ENCODE assay signal across 28 mouse cellular contexts in genomic region chr5:115060977-115061376, GRCm38 (mm10). TPM values are rescaled to one million over a fixed set of nuclear protein-coding genes. Genes with fewer than 3 reads are reported as not detected.
DNase-seq lines count a peak whose midpoint lies in the region; ATAC-seq and TF ChIP-seq lines count a peak whose summit lies in the region.
"Had no signal": no experiment of that assay in that cellular context is flagged by ENCODE, and none has a peak within 500 bp of the region (broad histone marks: within the 10 kb centered on the region; RNA-seq: fewer than 3 reads in every experiment).

No protein-coding gene starts in this region.

- no peak overlapping the region for H3K9ac ChIP-seq in liver, embryonic 11.5 days (ENCODE audit: low read depth, low read length)
- no peak overlapping the region for H3K9ac ChIP-seq in liver, embryonic 13.5 days
- no peak overlapping the region for H3K9ac ChIP-seq in liver, postnatal 0 days (replicated peaks)
- H3K9ac ChIP-seq: embryonic facial prominence, embryonic 13.5 days; embryonic facial prominence, embryonic 15.5 days; forebrain, embryonic 12.5 days had no signal

- H3K36me3 ChIP-seq in liver, embryonic 11.5 days (ENCODE audit: control insufficient read depth, insufficient read depth, low read length), result peaks cover 4% of the 10 kb centered on the region; the same call in 1 of the 2 replicates
- peaks cover 31% of the 10 kb centered on the region for H3K36me3 ChIP-seq in liver, embryonic 13.5 days
- H3K36me3 ChIP-seq in liver, postnatal 0 days (replicated peaks; ENCODE audit: insufficient read depth, low read length), result peaks cover 19% of the 10 kb centered on the region
- H3K36me3 ChIP-seq: forebrain, embryonic 12.5 days had no signal

- peak overlapping the region; percentile 16; the same call in 1 of the 2 replicates for H3K27ac ChIP-seq in liver, embryonic 11.5 days (ENCODE audit: low read depth, low read length)
- H3K27ac ChIP-seq in liver, embryonic 13.5 days, result peak overlapping the region; percentile 93
- H3K27ac ChIP-seq in liver, postnatal 0 days (ENCODE audit: low read depth), result peak overlapping the region; percentile 67; the same call in 1 of the 2 replicates
- H3K27ac ChIP-seq: embryonic facial prominence, embryonic 13.5 days; embryonic facial prominence, embryonic 15.5 days; forebrain, embryonic 10.5 days; forebrain, embryonic 12.5 days had no signal

- H3K4me2 ChIP-seq in liver, embryonic 11.5 days, result no peak overlapping the region
- no peak overlapping the region for H3K4me2 ChIP-seq in liver, embryonic 13.5 days
- no peak overlapping the region for H3K4me2 ChIP-seq in liver, postnatal 0 days (ENCODE audit: low read depth, low read length)
- H3K4me2 ChIP-seq: embryonic facial prominence, embryonic 13.5 days; embryonic facial prominence, embryonic 15.5 days; forebrain, embryonic 12.5 days had no signal

- no peak for TF ChIP-seq EP300 in liver, postnatal 0 days (IDR thresholded peaks at IDR 0.05; ENCODE audit: low read depth)

- H3K9me3 ChIP-seq in liver, embryonic 11.5 days (ENCODE audit: control insufficient read depth, low read length), result no peaks in the 10 kb centered on the region
- no peaks in the 10 kb centered on the region for H3K9me3 ChIP-seq in liver, embryonic 13.5 days (replicated peaks)
- no peaks in the 10 kb centered on the region for H3K9me3 ChIP-seq in liver, postnatal 0 days (ENCODE audit: low read length)
- H3K9me3 ChIP-seq: embryonic facial prominence, embryonic 13.5 days; embryonic facial prominence, embryonic 15.5 days; forebrain, embryonic 10.5 days; forebrain, embryonic 12.5 days had no signal

- peaks cover 65% of the 10 kb centered on the region for H3K4me1 ChIP-seq in liver, embryonic 11.5 days (replicated peaks; ENCODE audit: control insufficient read depth, insufficient read depth, low read length)
- peaks cover 86% of the 10 kb centered on the region for H3K4me1 ChIP-seq in liver, embryonic 13.5 days (replicated peaks)
- peaks cover 50% of the 10 kb centered on the region for H3K4me1 ChIP-seq in liver, postnatal 0 days (ENCODE audit: insufficient read depth)
- H3K4me1 ChIP-seq: forebrain, embryonic 10.5 days; forebrain, embryonic 12.5 days had no signal

- WGBS in liver, embryonic 11.5 days, result 64% methylated on average over 3 of the region's 3 CpGs
- 36% methylated on average over 3 of the region's 3 CpGs for WGBS in liver, embryonic 13.5 days (ENCODE audit: insufficient replicate concordance)
- 60% methylated on average over 3 of the region's 3 CpGs for WGBS in liver, postnatal 0 days (ENCODE audit: insufficient replicate concordance)

- no peak for TF ChIP-seq CTCF in liver, postnatal 0 days (IDR thresholded peaks at IDR 0.05; ENCODE audit: low read depth)

- ATAC-seq in liver, embryonic 11.5 days (replicated peaks; ENCODE audit: low FRiP score), result no peak
- ATAC-seq in liver, embryonic 13.5 days (ENCODE audit: low read depth), result no peak
- ATAC-seq in liver, postnatal 0 days, result no peak
- no peak for ATAC-seq in monocyte, adult 5-6 weeks (replicated peaks; ENCODE audit: insufficient number of reproducible peaks, low FRiP score, low TSS enrichment, poor library complexity, severe bottlenecking)
- ATAC-seq: CD4-positive, CD25-positive, alpha-beta regulatory T cell, adult 4 months; forebrain, embryonic 14.5 days; forebrain, embryonic 16.5 days had no signal

- no peaks in the 10 kb centered on the region for H3K27me3 ChIP-seq in liver, embryonic 11.5 days (replicated peaks; ENCODE audit: control insufficient read depth, insufficient read depth, low read length)
- H3K27me3 ChIP-seq in liver, embryonic 13.5 days, result no peaks in the 10 kb centered on the region
- H3K27me3 ChIP-seq in liver, postnatal 0 days (ENCODE audit: insufficient read depth, low read length), result no peaks in the 10 kb centered on the region
- H3K27me3 ChIP-seq: CH12.LX; embryonic facial prominence, embryonic 13.5 days; embryonic facial prominence, embryonic 15.5 days; forebrain, embryonic 12.5 days had no signal

- H3K4me3 ChIP-seq in liver, embryonic 11.5 days (ENCODE audit: low read depth, low read length), result no peak overlapping the region
- no peak overlapping the region for H3K4me3 ChIP-seq in liver, embryonic 13.5 days (replicated peaks)
- no peak overlapping the region for H3K4me3 ChIP-seq in liver, postnatal 0 days (ENCODE audit: low read depth, low read length)
- H3K4me3 ChIP-seq: embryonic facial prominence, embryonic 13.5 days; embryonic facial prominence, embryonic 15.5 days; erythroblast, embryonic 14.5 days; forebrain, embryonic 10.5 days; forebrain, embryonic 12.5 days had no signal

- DNase-seq in liver, embryonic 11.5 days (ENCODE audit: low spot score), result no peak
- no peak for DNase-seq in liver
- DNase-seq in liver, embryonic 13.5 days, result no peak
- DNase-seq in liver, postnatal 0 days, result no peak
- DNase-seq in urinary bladder, postnatal 4 days (ENCODE audit: low spot score in 2 of 2), result no peak
- DNase-seq: adrenal gland, adult 2 months; adrenal gland, postnatal 10 days; adrenal gland, postnatal 25 days; B cell, adult 2 months; cerebellum, adult 11 months; cerebellum, adult 18-20 months; cerebellum, adult 8-10 months; cerebellum, adult 9-11 months; cerebellum, postnatal 14 days; cerebellum, postnatal 36 days; embryo, embryonic 11 days had no signal

RNA-seq across cellular contexts. Expression of gene Gm10401, which starts 37.1 kb away (rescaled TPM):
- polyA plus RNA-seq in liver, embryonic 11.5 days (2014; fragmentation: Nextera tagmentation; extraction: Ambion mirVana), result 19.5 and 25.1 TPM in 2 replicates
- polyA plus RNA-seq in liver, embryonic 13.5 days (2015; fragmentation: Nextera tagmentation; extraction: Ambion mirVana), result 11.1 and 12.0 TPM in 2 replicates
- 6.0 and 6.6 TPM in 2 replicates for polyA plus RNA-seq in liver, postnatal 0 days (2015; fragmentation: Nextera tagmentation; extraction: Ambion mirVana)
- 0.75 TPM in 1 of 3 replicates, not detected in the others for total RNA-seq in monocyte, adult 5-6 weeks (2017)
- total RNA-seq: adrenal gland, adult 2 months; adrenal gland, postnatal 10 days; adrenal gland, postnatal 25 days had no signal
- polyA plus RNA-seq: adrenal gland, adult 2 months; brain, embryonic 14.5 days; erythroblast, embryonic 14.5 days; G1E had no signal

RNA-seq across cellular contexts. Expression of gene Sppl3, which starts 50.0 kb away (rescaled TPM):
- polyA plus RNA-seq in liver, embryonic 11.5 days (2014; fragmentation: Nextera tagmentation; extraction: Ambion mirVana), result 14.8 and 17.6 TPM in 2 replicates
- polyA plus RNA-seq in liver, embryonic 13.5 days (2015; fragmentation: Nextera tagmentation; extraction: Ambion mirVana), result 4.2 and 4.7 TPM in 2 replicates
- 9.2 and 11.5 TPM in 2 replicates for polyA plus RNA-seq in liver, postnatal 0 days (2015; fragmentation: Nextera tagmentation; extraction: Ambion mirVana)
- total RNA-seq in monocyte, adult 5-6 weeks (2017), result 29.9 to 52.1 TPM (median 44.8 TPM) in 3 replicates

RNA-seq across cellular contexts. Expression of gene Acads, which starts 58.2 kb away (rescaled TPM):
- 35.5 and 37.4 TPM in 2 replicates for polyA plus RNA-seq in liver, embryonic 11.5 days (2014; fragmentation: Nextera tagmentation; extraction: Ambion mirVana)
- 40.9 and 41.5 TPM in 2 replicates for polyA plus RNA-seq in liver, embryonic 13.5 days (2015; fragmentation: Nextera tagmentation; extraction: Ambion mirVana)
- polyA plus RNA-seq in liver, postnatal 0 days (2015; fragmentation: Nextera tagmentation; extraction: Ambion mirVana), result 87.9 and 93.4 TPM in 2 replicates
- total RNA-seq in monocyte, adult 5-6 weeks (2017), result 10.4 to 19.1 TPM (median 15.8 TPM) in 3 replicates

Comparison
In these comparisons a context has a peak if more than half of its experiments do, and no peak if none do; other contexts are left out.
1. H3K27ac ChIP-seq: peak in every context shown above with its lines; median percentile 93 in liver, embryonic 13.5 days; 67 in liver, postnatal 0 days; 16 in liver, embryonic 11.5 days.